Mouse (Mus musculus) stomach, embryonic 15.5 days (tissue): ENCODE measurements at regions not wholly inside any gene's neighbourhood (a gene's known extent, or its start where the extent isn't known, plus 50 kb on each side); places are given as distances from the start of the nearest gene placed in this dataset.
"Not testable (repeated sequence)": the region's sequence is repeated elsewhere in the genome, so short reads cannot be mapped to it uniquely, and the experiment has no call there.

Experiments
- ATAC-seq: fragments of 200-750 bp; cut with Nextera tagmentation; 2 replicates; pipeline ENCODE4 v1.8.0; 2017; ENCODE audit warnings: low read depth, moderate number of reproducible peaks, moderate TSS enrichment; ENCODE audit not compliant: insufficient read depth, low FRiP score
- H3K27ac ChIP-seq: fragments of 300-500 bp; sonication (generic); 2 replicates; pipeline ENCODE4 v1.5.1; 2015; ENCODE audit warnings: mild to moderate bottlenecking, inconsistent platforms
- H3K27me3 ChIP-seq: fragments of 300-500 bp; sonication (generic); replicated peaks from 2 replicates; pipeline ENCODE4 v1.6.1; 2015; ENCODE audit warnings: inconsistent platforms
- H3K36me3 ChIP-seq: fragments of 300-500 bp; sonication (generic); 2 replicates; pipeline ENCODE4 v1.6.1; 2015; ENCODE audit warnings: inconsistent platforms
- H3K4me1 ChIP-seq: fragments of 300-500 bp; sonication (generic); 2 replicates; pipeline ENCODE4 v1.6.1; 2015; ENCODE audit warnings: inconsistent platforms
- H3K4me2 ChIP-seq: fragments of 300-500 bp; sonication (generic); 2 replicates; pipeline ENCODE4 v1.6.1; 2015; ENCODE audit warnings: mild to moderate bottlenecking, inconsistent platforms
- H3K4me3 ChIP-seq: fragments of 300-500 bp; sonication (generic); replicated peaks from 2 replicates; pipeline ENCODE4 v1.5.1; 2015; ENCODE audit warnings: inconsistent platforms
- H3K9ac ChIP-seq: fragments of 300-500 bp; sonication (generic); 2 replicates; pipeline ENCODE4 v1.6.1; 2015; ENCODE audit warnings: inconsistent platforms
- H3K9me3 ChIP-seq: fragments of 300-500 bp; sonication (generic); 2 replicates; pipeline ENCODE4 v1.6.1; 2016; ENCODE audit warnings: inconsistent platforms
- WGBS: fragments of 180-500 bp; shearing (Covaris S2); methylation state at CpG from one replicate; pipeline ENCODE4 v1.1.7; 2015; 5-methylcytosine and 5-hydroxymethylcytosine counted together

DNA sequence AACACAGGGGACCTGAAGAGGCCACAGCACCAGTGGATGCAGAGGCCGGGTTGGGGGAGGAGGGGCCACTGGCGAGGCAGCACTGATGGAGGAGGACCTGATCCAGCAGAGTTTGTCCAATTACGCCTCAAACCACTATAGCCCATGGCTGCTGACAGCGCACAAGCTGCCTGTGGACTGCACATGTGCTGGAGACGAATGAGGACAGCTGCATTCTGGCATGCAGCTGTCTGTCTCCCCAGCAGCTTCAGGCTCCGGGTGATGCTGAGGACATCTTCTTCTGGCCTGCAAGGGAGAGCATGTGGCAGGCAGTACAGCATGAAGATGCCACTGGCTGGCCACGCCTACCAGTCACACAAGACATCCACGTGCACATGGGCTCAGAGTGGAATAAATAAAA lies 1055.2 kb downstream of the Basp1 start:
- H3K27me3 ChIP-seq = no peaks in the 10 kb centered on the region
- H3K4me2 ChIP-seq = no peak overlapping the region
- H3K9ac ChIP-seq = no peak overlapping the region
- no peak overlapping the region for H3K27ac ChIP-seq
- no peak for ATAC-seq
- no peaks in the 10 kb centered on the region for H3K36me3 ChIP-seq
- no peaks in the 10 kb centered on the region for H3K9me3 ChIP-seq
- WGBS = 79% methylated on average over 8 of the region's 8 CpGs
- no peak overlapping the region for H3K4me3 ChIP-seq
- no peaks in the 10 kb centered on the region for H3K4me1 ChIP-seq

DNA sequence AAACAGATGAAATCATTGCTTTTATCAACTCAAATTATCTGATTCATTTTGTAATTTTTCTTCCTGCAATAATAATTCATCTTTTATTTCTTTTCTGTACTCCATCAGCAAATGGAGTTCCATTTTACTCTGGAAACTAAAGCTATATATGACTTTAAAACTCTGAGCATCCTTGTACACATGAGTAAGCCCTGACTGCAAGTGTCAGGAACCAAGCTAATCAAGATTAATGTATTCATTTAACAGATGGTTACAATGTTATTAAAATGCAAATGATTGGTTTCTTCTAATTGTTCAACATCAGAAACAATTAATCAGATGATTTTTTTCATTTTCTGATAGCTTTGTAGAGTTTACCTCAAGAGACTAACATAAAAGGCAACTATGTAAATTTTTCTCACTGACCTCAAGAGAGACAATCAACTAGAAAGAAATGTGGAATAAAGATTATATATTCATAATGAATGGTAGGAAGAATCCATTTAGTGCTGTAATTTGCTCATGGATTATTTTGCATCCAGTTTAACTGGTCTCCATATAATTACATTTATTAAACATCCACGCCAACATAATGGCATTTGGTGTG lies 1064.5 kb downstream of the Basp1 start:
- Histone ChIP-seq H3K4me3 (no peak overlapping the region), H3K27ac (no peak overlapping the region), H3K27me3 (no peaks in the 10 kb centered on the region), H3K9me3 (no peaks in the 10 kb centered on the region), H3K4me1 (no peaks in the 10 kb centered on the region), H3K9ac (no peak overlapping the region), H3K36me3 (no peaks in the 10 kb centered on the region), H3K4me2 (no peak overlapping the region)
- no peak for ATAC-seq
- 88% methylated on average over 1 of the region's 1 CpGs for WGBS

DNA sequence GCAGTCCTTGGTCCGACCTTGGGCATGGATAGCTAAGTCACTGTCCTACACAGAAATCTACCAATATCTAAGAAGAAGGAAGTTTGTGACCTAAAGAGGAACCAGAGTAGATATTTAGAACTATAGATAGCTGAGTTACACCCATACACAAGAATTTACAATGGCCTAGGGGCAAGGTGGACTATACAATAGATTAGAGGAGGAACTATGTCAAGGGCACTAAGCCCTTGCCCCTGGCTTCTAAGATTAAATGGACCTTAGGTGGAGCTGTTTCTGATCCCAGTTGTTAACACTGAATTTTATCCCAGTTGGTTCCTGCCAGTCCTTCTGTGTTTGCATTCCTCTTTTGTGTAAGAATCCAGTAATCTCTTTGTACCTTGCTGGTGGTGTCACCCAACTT lies 1077.7 kb downstream of the Basp1 start:
- not testable (repeated sequence) for H3K4me1 ChIP-seq, H3K9me3 ChIP-seq, H3K36me3 ChIP-seq, H3K27me3 ChIP-seq, H3K4me3 ChIP-seq, H3K9ac ChIP-seq, H3K4me2 ChIP-seq, H3K27ac ChIP-seq, ATAC-seq
- 92% methylated on average over 1 of the region's 1 CpGs for WGBS

DNA sequence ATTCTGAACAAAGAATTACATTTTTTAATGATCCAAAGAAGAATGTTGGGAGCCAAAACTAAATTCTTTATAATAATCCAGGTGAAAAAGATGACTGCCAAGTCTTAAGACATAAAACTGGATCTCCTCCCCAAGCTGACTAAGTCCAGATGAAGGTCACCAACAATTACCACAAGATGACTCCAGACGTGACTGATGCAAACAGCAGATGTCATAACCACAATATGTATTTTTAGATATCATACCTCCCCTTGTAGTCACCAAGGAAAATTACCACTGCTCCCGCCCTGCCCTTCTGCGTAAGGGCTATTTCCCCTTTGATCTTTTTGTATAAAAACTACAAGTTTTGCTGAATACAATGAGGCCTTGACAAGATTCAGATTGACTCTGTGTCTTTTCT lies 1110.4 kb downstream of the Basp1 start:
- H3K4me1 ChIP-seq, H3K9ac ChIP-seq, H3K36me3 ChIP-seq, ATAC-seq, H3K27me3 ChIP-seq, H3K9me3 ChIP-seq, H3K27ac ChIP-seq, H3K4me3 ChIP-seq, H3K4me2 ChIP-seq: not testable (repeated sequence)
- 80% methylated on average over 3 of the region's 3 CpGs for WGBS

DNA sequence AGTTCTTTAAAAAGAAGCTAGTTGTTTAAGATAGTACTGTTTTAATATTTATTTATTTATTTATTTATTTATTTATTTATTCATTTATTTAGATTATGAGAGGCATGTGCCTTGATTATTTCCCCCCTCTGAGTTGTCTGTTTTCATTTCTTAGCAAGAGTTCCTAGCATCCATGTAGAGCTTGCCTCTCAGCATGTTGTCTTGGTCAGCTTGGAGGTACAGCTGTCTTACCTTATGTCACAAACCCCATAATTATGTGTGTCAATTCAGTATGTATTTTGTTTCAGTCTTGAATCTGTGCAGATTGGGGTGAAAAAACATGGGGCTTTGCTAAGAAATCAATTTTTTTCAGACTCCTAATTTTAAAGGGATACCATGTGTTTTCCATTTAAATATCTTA lies 1116.3 kb downstream of the Basp1 start:
- Histone ChIP-seq H3K9me3 (no peaks in the 10 kb centered on the region), H3K4me1 (no peaks in the 10 kb centered on the region), H3K9ac (no peak overlapping the region), H3K36me3 (no peaks in the 10 kb centered on the region), H3K4me3 (no peak overlapping the region), H3K27me3 (no peaks in the 10 kb centered on the region), H3K27ac (no peak overlapping the region), H3K4me2 (no peak overlapping the region)
- no peak for ATAC-seq

DNA sequence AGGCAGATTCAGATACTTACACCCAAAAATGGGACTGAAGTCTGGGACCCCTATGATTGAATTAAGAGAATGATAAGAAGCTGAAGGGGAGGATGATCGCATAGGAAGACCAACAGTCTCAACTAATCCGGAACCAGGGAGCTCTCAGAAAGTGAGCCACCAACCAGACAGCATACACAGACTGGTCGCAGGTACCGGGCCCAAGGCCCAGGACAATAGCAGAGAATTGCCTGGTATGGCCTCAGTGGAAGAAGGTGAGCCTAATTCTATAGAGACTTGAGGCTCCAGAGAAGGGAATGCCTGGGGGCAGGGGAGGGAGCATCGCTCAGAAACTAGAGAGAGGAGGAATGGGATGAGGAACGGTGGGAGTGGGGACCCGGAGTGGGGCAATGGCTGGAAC lies 1116.8 kb downstream of the Basp1 start:
- Histone ChIP-seq H3K4me3 (no peak overlapping the region), H3K4me2 (no peak overlapping the region), H3K9me3 (no peaks in the 10 kb centered on the region), H3K36me3 (no peaks in the 10 kb centered on the region), H3K9ac (no peak overlapping the region), H3K4me1 (no peaks in the 10 kb centered on the region), H3K27ac (no peak overlapping the region), H3K27me3 (no peaks in the 10 kb centered on the region)
- 92% methylated on average over 7 of the region's 7 CpGs for WGBS
- ATAC-seq = no peak

DNA sequence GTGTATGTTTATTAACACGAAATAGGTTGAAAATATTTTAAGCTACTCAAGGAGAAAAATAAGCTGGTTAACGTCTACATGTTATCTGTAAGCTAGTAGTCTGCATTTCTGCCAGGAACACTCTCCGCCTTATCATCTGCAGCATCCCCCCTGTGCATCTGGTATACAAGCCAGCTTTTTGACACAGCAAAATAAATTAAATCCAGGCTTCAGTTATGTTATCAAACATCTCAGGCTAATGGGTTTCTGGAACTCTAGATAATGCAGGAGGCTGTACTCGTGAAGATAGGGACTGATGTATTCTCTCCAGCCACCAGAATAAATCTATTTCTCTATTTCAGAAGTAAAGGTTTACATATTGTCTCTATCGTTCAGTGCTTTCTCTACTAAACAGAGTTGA lies 1138.5 kb downstream of the Basp1 start:
- ATAC-seq = no peak
- no peaks in the 10 kb centered on the region for H3K36me3 ChIP-seq
- 66% methylated on average over 5 of the region's 5 CpGs for WGBS
- no peaks in the 10 kb centered on the region for H3K4me1 ChIP-seq
- no peak overlapping the region for H3K4me3 ChIP-seq
- H3K9me3 ChIP-seq = no peaks in the 10 kb centered on the region
- no peak overlapping the region for H3K9ac ChIP-seq
- no peak overlapping the region for H3K4me2 ChIP-seq
- no peak overlapping the region for H3K27ac ChIP-seq
- H3K27me3 ChIP-seq = no peaks in the 10 kb centered on the region

DNA sequence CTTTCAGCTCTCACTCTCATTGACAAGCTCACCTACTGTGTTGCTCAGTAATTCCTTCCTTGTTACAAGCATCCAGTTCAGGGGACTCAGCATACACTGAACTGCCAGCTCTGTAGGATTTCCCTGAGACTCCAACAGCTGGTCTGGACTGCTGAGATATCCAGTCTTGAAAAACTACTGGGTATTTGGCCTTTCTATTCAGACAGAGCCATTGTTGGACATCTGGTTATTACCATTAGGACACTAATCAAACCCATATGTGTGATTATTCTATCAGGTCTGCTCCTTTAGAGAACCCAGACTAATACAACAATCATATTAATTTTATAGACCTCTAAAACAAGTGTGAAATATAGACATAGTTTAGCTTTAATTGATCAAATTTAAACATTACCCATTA lies 1146.2 kb downstream of the Basp1 start:
- Histone ChIP-seq H3K9me3 (no peaks in the 10 kb centered on the region), H3K4me3 (no peak overlapping the region), H3K27ac (no peak overlapping the region), H3K9ac (no peak overlapping the region), H3K36me3 (no peaks in the 10 kb centered on the region), H3K4me2 (no peak overlapping the region), H3K4me1 (no peaks in the 10 kb centered on the region), H3K27me3 (no peaks in the 10 kb centered on the region)
- ATAC-seq = no peak
